Mouse (Mus musculus) E14TG2a.4 (cell line): Measurements from ENCODE around the gene Spsb2.

ENCODE experiments used
- CTCF ChIP-seq: conservative IDR thresholded peaks from 2 replicates; pipeline ENCODE4 v1.5.1; 2014; ENCODE audit warnings: low read length
- NANOG ChIP-seq: IDR thresholded peaks from 2 replicates; pipeline ENCODE4 v1.6.1; 2014; ENCODE audit warnings: borderline replicate concordance, low read length, mixed read lengths

DNA sequence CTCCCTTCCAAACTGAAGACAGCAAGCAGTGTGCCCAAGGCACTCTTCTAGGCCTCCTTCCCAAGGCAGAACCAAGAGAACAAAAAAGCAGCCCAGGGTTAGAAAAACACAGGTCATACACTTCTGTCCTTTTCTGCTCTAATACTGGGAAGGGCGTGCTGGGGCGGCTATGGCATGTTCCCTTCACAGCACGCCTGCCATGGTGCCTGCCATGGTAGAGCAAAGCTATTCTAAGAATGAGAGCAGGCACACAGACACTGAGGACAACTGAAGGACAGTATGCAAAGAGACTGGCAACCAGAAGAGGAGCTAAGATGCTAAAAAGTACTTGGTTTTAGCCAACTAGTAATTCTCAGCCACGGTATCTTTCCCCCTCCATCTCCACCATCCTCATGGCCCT, 13.6 kb downstream of the Spsb2 start:
- no peak for TF ChIP-seq CTCF
- TF ChIP-seq NANOG = no peak
